Mouse (Mus musculus) limb, embryonic 14.5 days (tissue): ENCODE data around the gene Rgl3. TPM values are rescaled to one million over a fixed set of nuclear protein-coding genes. Genes with fewer than 3 reads are reported as not detected.

Source experiments
- ATAC-seq: fragments of 200-750 bp; cut with Nextera tagmentation; 2 replicates; pipeline ENCODE4 v1.8.0; 2017; ENCODE audit warnings: low read depth, moderate number of reproducible peaks, moderate TSS enrichment; ENCODE audit not compliant: low FRiP score
- DNase-seq: peaks from one replicate; pipeline ENCODE4 v3.0.0-alpha.2; 2015; ENCODE audit warnings: low spot score
- H3K27ac ChIP-seq: fragments of 300-500 bp; sonication (generic); replicated peaks from 2 replicates; pipeline ENCODE4 v1.5.1; 2014; ENCODE audit warnings: low read depth, mild to moderate bottlenecking, low read length, moderate library complexity, mixed read lengths
- H3K27me3 ChIP-seq: fragments of 300-500 bp; sonication (generic); 2 replicates; pipeline ENCODE4 v1.6.1; 2014; ENCODE audit warnings: low read length, mixed read lengths; ENCODE audit not compliant: control insufficient read depth, insufficient read depth
- H3K36me3 ChIP-seq: fragments of 300-500 bp; sonication (generic); 2 replicates; pipeline ENCODE4 v1.6.1; 2014; ENCODE audit warnings: mild to moderate bottlenecking, low read length, moderate library complexity, mixed read lengths; ENCODE audit not compliant: control insufficient read depth, insufficient read depth
- H3K4me1 ChIP-seq: fragments of 300-500 bp; sonication (generic); 2 replicates; pipeline ENCODE4 v1.6.1; 2014; ENCODE audit warnings: antibody characterized with exemption, low read length, mixed read lengths; ENCODE audit not compliant: control insufficient read depth, insufficient read depth
- H3K4me2 ChIP-seq: fragments of 300-500 bp; sonication (generic); replicated peaks from 2 replicates; pipeline ENCODE4 v1.6.1; 2014; ENCODE audit warnings: low read depth, mild to moderate bottlenecking, low read length, moderate library complexity; ENCODE audit not compliant: severe bottlenecking
- H3K4me3 ChIP-seq: fragments of 300-500 bp; sonication (generic); replicated peaks from 2 replicates; pipeline ENCODE4 v1.5.1; 2014; ENCODE audit warnings: low read length
- H3K9ac ChIP-seq: fragments of 300-500 bp; sonication (generic); 2 replicates; pipeline ENCODE4 v1.6.1; 2014; ENCODE audit warnings: mild to moderate bottlenecking, low read depth, low read length, moderate library complexity; ENCODE audit not compliant: severe bottlenecking
- H3K9me3 ChIP-seq: fragments of 300-500 bp; sonication (generic); 2 replicates; pipeline ENCODE4 v1.6.1; 2016; ENCODE audit warnings: low read length; ENCODE audit not compliant: control insufficient read depth
- POLR2A ChIP-seq: fragments of 200-500 bp; IDR thresholded peaks from 2 replicates; pipeline ENCODE4 v1.8.0; 2012; ENCODE audit warnings: inconsistent platforms, mild to moderate bottlenecking, moderate library complexity, borderline replicate concordance; ENCODE audit not compliant: insufficient read depth, insufficient read length; ENCODE audit errors: extremely low read depth
- WGBS: fragments of 180-500 bp; shearing (Covaris S2); extraction: QIAGEN DNeasy Blood & Tissue Kit; methylation state at CpG from one replicate; pipeline ENCODE4 v1.1.7; 2014; 5-methylcytosine and 5-hydroxymethylcytosine counted together
- polyA plus RNA-seq, 2 experiments: library from polyadenylated mRNA; depleted of rRNA in 1 of 2; stranded (reverse) in 1 of 2; unstranded in 1 of 2; fragments of >200 nt; fragmentation: Nextera tagmentation in 1 of 2; extraction: Ambion mirVana in 1 of 2; gene quantifications; 2 replicates each; pipeline versions ENCODE4 v1.2.1 to v1.2.3; 2012 to 2014

Rgl3 gene
- polyA plus RNA-seq, 2 experiments: 1.1 to 3.2 TPM

DNA sequence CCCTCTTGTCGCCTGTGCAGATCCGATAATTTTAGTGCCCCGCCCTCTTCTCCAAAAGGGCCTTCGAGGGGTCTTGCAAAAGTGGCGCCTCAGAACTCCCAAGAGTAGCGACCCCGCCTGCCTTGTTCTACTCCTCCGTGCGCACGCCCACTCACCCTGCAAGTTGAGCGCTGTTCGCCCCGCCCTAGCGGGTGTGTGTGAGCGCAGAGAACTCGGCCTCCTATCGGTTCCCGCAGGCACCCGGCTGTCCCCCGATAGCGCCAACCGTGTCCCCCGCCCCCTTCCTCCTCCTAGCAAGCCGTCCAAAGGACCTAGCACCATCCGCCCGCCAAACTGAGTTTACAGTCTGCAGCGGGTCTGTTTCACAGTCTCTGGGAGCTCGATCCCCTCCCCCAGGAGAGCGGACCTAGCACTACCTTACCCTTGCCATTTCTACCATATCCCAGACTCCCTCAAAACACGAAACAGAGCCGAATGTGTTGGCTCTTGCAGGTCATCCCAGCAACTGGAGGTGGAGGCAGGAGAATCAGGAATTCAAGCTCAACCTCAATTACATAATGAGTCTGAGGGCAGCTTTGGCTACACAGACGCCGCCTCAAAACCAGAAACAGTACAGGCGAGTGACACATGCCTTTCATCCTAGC, 26.7 kb downstream of the Rgl3 start:
- H3K27me3 ChIP-seq: peaks cover 46% of the 10 kb centered on the region
- peak overlapping the region; percentile 92 for H3K4me2 ChIP-seq
- DNase-seq (peak; percentile 64), ATAC-seq (peak; percentile 85)
- H3K9ac ChIP-seq: peak overlapping the region; percentile 46
- no peaks in the 10 kb centered on the region for H3K9me3 ChIP-seq
- H3K27ac ChIP-seq: no peak overlapping the region
- H3K4me3 ChIP-seq: peak overlapping the region; percentile 41
- 3% methylated on average over 32 of the region's 34 CpGs for WGBS
- TF ChIP-seq POLR2A: no peak
- H3K4me1 ChIP-seq: peaks cover 7% of the 10 kb centered on the region; the same call in 1 of the 2 replicates
- H3K36me3 ChIP-seq: 0 out of 2 replicates have a peak, but pooled peaks cover 5% of the 10 kb centered on the region

DNA sequence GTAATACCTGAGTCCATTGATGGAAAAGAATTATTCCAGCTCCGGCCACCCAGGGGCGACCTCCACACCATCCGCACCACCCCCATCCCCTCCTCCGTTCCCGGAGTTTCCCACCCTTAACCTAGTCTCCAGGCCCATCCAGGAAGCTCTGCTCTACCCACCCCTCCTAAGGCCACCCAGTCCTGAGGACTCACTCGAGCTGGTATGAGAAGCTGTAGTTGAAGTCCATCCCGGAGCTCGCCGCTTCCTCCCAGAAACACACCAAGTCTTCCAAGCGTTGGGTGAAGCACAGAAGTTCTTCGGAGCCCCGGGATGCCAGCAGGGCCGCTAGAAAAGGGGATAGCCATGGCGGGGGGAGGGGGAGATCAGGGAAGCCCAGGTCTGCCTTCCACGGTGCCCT, 27.2 kb downstream of the Rgl3 start:
- H3K9me3 ChIP-seq: no peaks in the 10 kb centered on the region
- no peak for TF ChIP-seq POLR2A
- peaks cover 46% of the 10 kb centered on the region for H3K27me3 ChIP-seq
- H3K27ac ChIP-seq: no peak overlapping the region
- H3K36me3 ChIP-seq: 0 out of 2 replicates have a peak, but pooled peaks cover 5% of the 10 kb centered on the region
- ATAC-seq (no peak; the same call in 1 of the 2 replicates), DNase-seq (no peak)
- H3K4me2 ChIP-seq: peak overlapping the region; percentile 92
- peak overlapping the region; percentile 41 for H3K4me3 ChIP-seq
- 1% methylated on average over 15 of the region's 15 CpGs for WGBS
- H3K4me1 ChIP-seq: peaks cover 7% of the 10 kb centered on the region; the same call in 1 of the 2 replicates
- peak overlapping the region; percentile 46 for H3K9ac ChIP-seq

DNA sequence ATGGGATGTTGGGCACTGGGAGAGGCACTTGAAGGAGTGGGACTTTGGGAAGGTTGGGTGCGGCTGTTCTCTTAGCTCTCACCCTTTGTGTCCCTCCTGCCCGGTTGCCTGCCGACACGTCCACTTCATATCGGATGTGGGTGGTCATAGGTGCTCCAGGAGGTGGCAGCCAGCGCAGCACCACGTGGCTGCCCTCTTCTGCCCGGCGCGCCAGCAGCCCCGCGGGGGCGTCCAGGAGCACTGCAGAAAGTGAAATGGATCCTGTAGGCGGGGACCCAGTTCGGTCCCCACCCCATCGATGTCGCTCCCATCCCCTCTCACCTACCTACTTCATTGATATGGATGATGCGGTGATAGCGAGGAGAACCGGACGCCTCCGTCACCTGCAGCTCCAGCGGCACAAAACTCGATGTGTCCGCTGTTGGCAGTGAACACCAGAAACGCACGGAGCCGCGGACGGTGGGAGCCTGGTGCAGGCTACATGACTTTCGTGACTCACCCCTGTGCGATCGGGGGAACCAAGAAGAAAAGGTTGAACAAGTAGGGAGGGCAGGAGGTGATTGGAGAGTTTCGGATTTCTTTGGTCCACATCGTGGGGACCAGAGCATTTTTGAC, 27.8 kb downstream of the Rgl3 start:
- no peak for DNase-seq
- no peaks in the 10 kb centered on the region for H3K9me3 ChIP-seq
- ATAC-seq: no peak
- TF ChIP-seq POLR2A: no peak
- 2% methylated on average over 35 of the region's 35 CpGs for WGBS
- 0 out of 2 replicates have a peak, but pooled peaks cover 5% of the 10 kb centered on the region for H3K36me3 ChIP-seq
- H3K27ac ChIP-seq: no peak overlapping the region
- H3K4me1 ChIP-seq: peaks cover 9% of the 10 kb centered on the region
- H3K27me3 ChIP-seq: peaks cover 46% of the 10 kb centered on the region
- peak overlapping the region; percentile 92 for H3K4me2 ChIP-seq
- H3K4me3 ChIP-seq: peak overlapping the region; percentile 41
- no peak overlapping the region for H3K9ac ChIP-seq

DNA sequence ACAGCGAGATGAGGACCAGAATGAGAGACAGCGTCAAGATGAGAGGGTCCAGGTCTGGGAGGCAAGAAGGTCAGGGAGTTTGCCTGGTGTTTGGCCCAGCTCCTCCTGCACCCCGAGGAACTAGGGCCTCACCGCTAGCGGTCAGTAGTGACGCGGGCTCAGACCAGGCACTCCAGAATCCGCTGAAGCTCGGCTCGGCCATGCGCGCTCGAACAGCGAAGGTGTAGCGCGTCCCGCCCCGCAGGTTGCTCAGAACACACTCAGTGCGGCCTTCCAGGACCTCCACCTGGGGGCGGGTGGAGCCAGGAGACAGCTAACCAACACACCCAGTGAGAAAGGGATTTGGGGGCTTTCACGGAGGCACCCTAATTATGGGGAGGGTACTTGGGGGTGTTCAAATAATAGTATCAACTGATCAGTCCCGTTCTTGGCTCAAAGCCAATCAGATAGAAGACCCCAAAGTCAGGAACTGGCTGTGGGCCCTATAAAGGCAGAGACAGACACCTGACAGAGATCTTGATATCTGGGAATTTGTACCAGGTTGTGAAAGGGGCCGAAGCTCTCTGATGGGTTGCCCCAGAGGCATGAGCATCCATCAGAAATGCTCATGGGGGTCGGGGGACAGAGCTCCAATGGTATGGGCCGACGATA, 28.6 kb downstream of the Rgl3 start:
- peaks cover 11% of the 10 kb centered on the region for H3K4me1 ChIP-seq
- no peak overlapping the region for H3K4me3 ChIP-seq
- 0 out of 2 replicates have a peak, but pooled peaks cover 5% of the 10 kb centered on the region for H3K36me3 ChIP-seq
- ATAC-seq (no peak), DNase-seq (no peak)
- 11% methylated on average over 26 of the region's 26 CpGs for WGBS
- H3K27ac ChIP-seq: no peak overlapping the region
- H3K27me3 ChIP-seq: peaks cover 46% of the 10 kb centered on the region
- H3K9ac ChIP-seq: no peak overlapping the region
- no peak overlapping the region for H3K4me2 ChIP-seq
- no peaks in the 10 kb centered on the region for H3K9me3 ChIP-seq
- no peak for TF ChIP-seq POLR2A

DNA sequence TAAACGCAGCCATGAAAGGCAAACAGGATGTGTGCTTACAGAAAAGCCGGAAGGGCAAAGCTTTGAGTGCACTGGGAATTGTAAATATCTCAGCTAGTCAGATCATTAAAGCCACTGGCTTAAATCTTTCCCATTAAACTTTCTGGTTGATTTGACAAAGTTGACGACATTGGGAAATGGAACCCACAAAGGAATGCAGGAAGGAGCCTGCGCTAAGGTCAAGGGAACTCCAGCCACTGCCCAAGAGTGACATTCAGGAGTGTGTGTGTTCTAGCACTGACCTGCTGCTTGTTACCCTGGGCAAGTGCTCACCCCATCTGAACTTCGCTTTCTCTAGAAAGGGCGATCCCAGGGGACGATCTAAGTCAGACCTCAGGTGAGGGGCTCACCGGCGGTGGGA, 29.1 kb downstream of the Rgl3 start:
- no peak for TF ChIP-seq POLR2A

More for the DNA sequence above, 29.1 kb downstream of the Rgl3 start:
- WGBS: 47% methylated on average over 9 of the region's 9 CpGs
- no peak overlapping the region for H3K4me2 ChIP-seq
- peaks cover 46% of the 10 kb centered on the region for H3K27me3 ChIP-seq
- no peaks in the 10 kb centered on the region for H3K9me3 ChIP-seq
- DNase-seq (no peak), ATAC-seq (no peak)
- H3K9ac ChIP-seq: no peak overlapping the region
- no peak overlapping the region for H3K4me3 ChIP-seq
- peaks cover 11% of the 10 kb centered on the region for H3K4me1 ChIP-seq
- H3K36me3 ChIP-seq: 0 out of 2 replicates have a peak, but pooled peaks cover 5% of the 10 kb centered on the region
- H3K27ac ChIP-seq: no peak overlapping the region
